Mouse (Mus musculus) limb, embryonic 13.5 days (tissue): ENCODE measurements around the gene Barx2. TPM values are rescaled to one million over a fixed set of nuclear protein-coding genes. Genes with fewer than 3 reads are reported as not detected.
"Not testable (repeated sequence)": the region's sequence is repeated elsewhere in the genome, so short reads cannot be mapped to it uniquely, and the experiment has no call there.

ENCODE experiments used
- ATAC-seq: fragments of 200-750 bp; cut with Nextera tagmentation; 2 replicates; pipeline ENCODE4 v1.8.0; 2017; ENCODE audit warnings: low read depth, moderate number of reproducible peaks, moderate TSS enrichment; ENCODE audit not compliant: low FRiP score
- H3K27ac ChIP-seq: fragments of 300-500 bp; sonication (generic); 2 replicates; pipeline ENCODE4 v1.5.1; 2015; ENCODE audit warnings: inconsistent platforms, mild to moderate bottlenecking, moderate library complexity
- H3K27me3 ChIP-seq: fragments of 300-500 bp; sonication (generic); 2 replicates; pipeline ENCODE4 v1.6.1; 2015; ENCODE audit warnings: mild to moderate bottlenecking, inconsistent platforms
- H3K36me3 ChIP-seq: fragments of 300-500 bp; sonication (generic); 2 replicates; pipeline ENCODE4 v1.6.1; 2015; ENCODE audit warnings: inconsistent platforms, mild to moderate bottlenecking, moderate library complexity
- H3K4me1 ChIP-seq: fragments of 300-500 bp; sonication (generic); 2 replicates; pipeline ENCODE4 v1.6.1; 2015; ENCODE audit warnings: inconsistent platforms
- H3K4me2 ChIP-seq: fragments of 300-500 bp; sonication (generic); replicated peaks from 2 replicates; pipeline ENCODE4 v1.6.1; 2015; ENCODE audit warnings: inconsistent platforms, mild to moderate bottlenecking, moderate library complexity
- H3K4me3 ChIP-seq: fragments of 300-500 bp; sonication (generic); 2 replicates; pipeline ENCODE4 v1.5.1; 2015; ENCODE audit warnings: moderate library complexity, mild to moderate bottlenecking, inconsistent platforms
- H3K9ac ChIP-seq: fragments of 300-500 bp; sonication (generic); 2 replicates; pipeline ENCODE4 v1.6.1; 2015; ENCODE audit warnings: mild to moderate bottlenecking, inconsistent platforms
- H3K9me3 ChIP-seq: fragments of 300-500 bp; sonication (generic); 2 replicates; pipeline ENCODE4 v1.6.1; 2016; ENCODE audit warnings: inconsistent platforms
- WGBS: fragments of 180-500 bp; shearing (Covaris S2); methylation state at CpG from one replicate; pipeline ENCODE4 v1.1.7; 2015; 5-methylcytosine and 5-hydroxymethylcytosine counted together
- polyA plus RNA-seq: library from polyadenylated mRNA; unstranded; fragments of >200 nt; fragmentation: Nextera tagmentation; extraction: Ambion mirVana; gene quantifications from 2 replicates; pipeline ENCODE4 v1.2.1, GENCODE M21; 2015

Gene Barx2
- polyA plus RNA-seq = 1.8 and 2.1 TPM in 2 replicates

- Histone ChIP-seq H3K27me3 (peaks cover 84% of the 10 kb centered on the region), H3K36me3 (no peaks in the 10 kb centered on the region), H3K9ac (peak within 1 kb of the TSS; percentile 70), H3K4me2 (peak within 1 kb of the TSS; percentile 99), H3K27ac (peak within 1 kb of the TSS; percentile 33; the same call in 1 of the 2 replicates), H3K4me3 (peak within 1 kb of the TSS; percentile 61), H3K9me3 (no peaks in the 10 kb centered on the region), H3K4me1 (peaks cover 50% of the 10 kb centered on the region)
- under 1% methylated on average over 70 of the region's 81 CpGs for WGBS
- ATAC-seq = peak; percentile 75
These were observed at the start of gene Barx2 for GRCm38 (mm10) chr9:31912921-31913738. Gene Barx2, minus strand, starts transcription at chr9:31913462.

DNA sequence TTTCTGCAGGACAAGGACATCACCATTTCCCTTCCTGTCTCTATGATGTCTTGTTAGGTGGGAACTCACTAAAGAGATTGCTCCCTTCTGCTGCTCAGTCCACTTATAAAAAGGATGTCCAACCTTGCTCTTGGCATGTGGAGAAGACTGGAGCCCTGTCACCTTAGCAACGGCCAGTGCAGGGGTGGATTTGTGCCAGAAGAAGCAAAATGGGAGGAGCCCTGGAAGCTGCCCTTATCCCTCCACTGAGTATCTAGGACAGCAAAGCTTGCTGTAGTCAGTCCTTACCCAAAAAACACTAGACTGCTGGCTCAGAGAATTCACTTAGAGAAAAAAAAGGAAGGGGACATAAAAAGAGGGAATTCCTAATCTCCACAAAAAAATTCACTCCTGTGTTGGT is 49.0 kb upstream of the Barx2 start:
- WGBS = 57% methylated on average over 1 of the region's 1 CpGs
- H3K36me3 ChIP-seq = no peaks in the 10 kb centered on the region
- 0 out of 2 replicates have a peak, but pooled peaks cover 5% of the 10 kb centered on the region for H3K9me3 ChIP-seq
- H3K9ac ChIP-seq = no peak overlapping the region
- no peak overlapping the region for H3K4me3 ChIP-seq
- H3K4me2 ChIP-seq = no peak overlapping the region
- H3K4me1 ChIP-seq = no peaks in the 10 kb centered on the region
- no peaks in the 10 kb centered on the region for H3K27me3 ChIP-seq
- no peak for ATAC-seq
- no peak overlapping the region for H3K27ac ChIP-seq

DNA sequence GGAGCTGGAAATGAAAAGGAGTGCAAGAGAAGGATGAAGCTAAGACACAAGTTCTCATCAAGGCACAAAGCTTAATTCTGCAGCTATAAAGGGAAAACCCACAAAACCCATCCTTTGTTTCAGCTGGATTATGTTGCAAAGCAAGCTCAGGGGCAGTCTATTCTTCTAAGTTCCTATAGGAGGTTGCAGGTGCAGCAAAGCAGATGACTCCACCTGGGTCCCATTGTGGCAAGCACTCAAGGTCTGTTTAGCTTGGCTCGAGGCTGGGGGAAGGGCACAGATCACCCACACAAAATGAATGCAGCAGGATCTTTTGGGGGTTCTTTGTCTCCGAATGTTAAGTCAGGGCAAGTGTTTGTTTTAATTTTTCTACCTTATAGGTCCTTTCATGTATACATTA is 47.2 kb upstream of the Barx2 start:
- Histone ChIP-seq H3K9ac (no peak overlapping the region), H3K4me1 (no peaks in the 10 kb centered on the region), H3K27ac (no peak overlapping the region), H3K27me3 (no peaks in the 10 kb centered on the region), H3K9me3 (no peaks in the 10 kb centered on the region), H3K4me2 (no peak overlapping the region), H3K4me3 (no peak overlapping the region), H3K36me3 (no peaks in the 10 kb centered on the region)
- no peak for ATAC-seq
- WGBS = 57% methylated on average over 2 of the region's 2 CpGs

GRCm38 (mm10) chr9:31958120-31958519 is 44.9 kb upstream of the Barx2 start:
- no peak overlapping the region for H3K4me3 ChIP-seq
- no peak overlapping the region for H3K27ac ChIP-seq
- H3K4me2 ChIP-seq = no peak overlapping the region
- H3K9ac ChIP-seq = no peak overlapping the region
- no peak for ATAC-seq
- H3K4me1 ChIP-seq = no peaks in the 10 kb centered on the region
- no peaks in the 10 kb centered on the region for H3K9me3 ChIP-seq
- H3K27me3 ChIP-seq = no peaks in the 10 kb centered on the region
- no peaks in the 10 kb centered on the region for H3K36me3 ChIP-seq

GRCm38 (mm10) chr9:31950506-31950905 is 37.2 kb upstream of the Barx2 start:
- no peaks in the 10 kb centered on the region for H3K27me3 ChIP-seq
- H3K9ac ChIP-seq = no peak overlapping the region
- no peaks in the 10 kb centered on the region for H3K9me3 ChIP-seq
- H3K36me3 ChIP-seq = no peaks in the 10 kb centered on the region
- H3K4me2 ChIP-seq = no peak overlapping the region
- no peak overlapping the region for H3K27ac ChIP-seq
- H3K4me3 ChIP-seq = no peak overlapping the region
- no peak for ATAC-seq
- 88% methylated on average over 5 of the region's 5 CpGs for WGBS
- H3K4me1 ChIP-seq = no peaks in the 10 kb centered on the region

- no peak overlapping the region for H3K4me3 ChIP-seq
These were observed 35.8 kb upstream of the Barx2 start for GRCm38 (mm10) chr9:31949031-31949430.

GRCm38 (mm10) chr9:31947051-31947450 is 33.8 kb upstream of the Barx2 start:
- 82% methylated on average over 10 of the region's 10 CpGs for WGBS
- Histone ChIP-seq H3K4me1 (no peaks in the 10 kb centered on the region), H3K9ac (no peak overlapping the region), H3K4me2 (no peak overlapping the region), H3K4me3 (no peak overlapping the region), H3K27ac (no peak overlapping the region), H3K36me3 (no peaks in the 10 kb centered on the region), H3K27me3 (no peaks in the 10 kb centered on the region), H3K9me3 (no peaks in the 10 kb centered on the region)
- no peak for ATAC-seq

More at GRCm38 (mm10) chr9:31949031-31949430, 35.8 kb upstream of the Barx2 start:
- no peak overlapping the region for H3K27ac ChIP-seq
- no peak overlapping the region for H3K9ac ChIP-seq
- ATAC-seq = no peak
- 88% methylated on average over 5 of the region's 5 CpGs for WGBS
- no peak overlapping the region for H3K4me2 ChIP-seq
- no peaks in the 10 kb centered on the region for H3K4me1 ChIP-seq
- H3K36me3 ChIP-seq = no peaks in the 10 kb centered on the region
- no peaks in the 10 kb centered on the region for H3K9me3 ChIP-seq
- no peaks in the 10 kb centered on the region for H3K27me3 ChIP-seq

- Histone ChIP-seq H3K9me3 (no peaks in the 10 kb centered on the region), H3K27me3 (no peaks in the 10 kb centered on the region), H3K4me3 (no peak overlapping the region), H3K36me3 (no peaks in the 10 kb centered on the region), H3K9ac (no peak overlapping the region), H3K4me2 (no peak overlapping the region), H3K27ac (no peak overlapping the region), H3K4me1 (no peaks in the 10 kb centered on the region)
- ATAC-seq = no peak
- 54% methylated on average over 1 of the region's 1 CpGs for WGBS
These were observed 29.1 kb upstream of the Barx2 start for GRCm38 (mm10) chr9:31942334-31942733.

DNA sequence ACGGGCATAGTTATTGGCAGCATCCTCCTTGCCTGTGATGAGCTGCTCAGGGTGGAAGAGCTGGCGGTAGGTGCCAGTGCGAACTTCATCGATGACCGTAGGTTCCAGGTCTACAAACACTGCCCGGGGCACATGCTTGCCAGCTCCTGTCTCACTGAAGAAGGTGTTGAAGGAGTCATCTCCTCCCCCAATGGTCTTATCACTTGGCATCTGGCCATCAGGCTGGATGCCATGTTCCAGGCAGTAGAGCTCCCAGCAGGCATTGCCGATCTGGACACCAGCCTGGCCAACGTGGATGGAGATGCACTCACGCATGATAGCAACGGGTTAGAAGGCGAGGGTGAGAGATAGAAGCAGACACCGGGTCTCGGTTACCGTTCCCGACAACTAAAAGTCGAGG is 23.2 kb upstream of the Barx2 start:
- H3K9ac ChIP-seq, H3K36me3 ChIP-seq, ATAC-seq, H3K4me1 ChIP-seq, H3K4me2 ChIP-seq, H3K9me3 ChIP-seq, H3K4me3 ChIP-seq, H3K27ac ChIP-seq, H3K27me3 ChIP-seq: not testable (repeated sequence)
- WGBS = 96% methylated on average over 15 of the region's 16 CpGs

GRCm38 (mm10) chr9:31931691-31932090 is 18.4 kb upstream of the Barx2 start:
- WGBS = 50% methylated on average over 5 of the region's 5 CpGs
- Histone ChIP-seq H3K36me3 (no peaks in the 10 kb centered on the region), H3K27me3 (no peaks in the 10 kb centered on the region), H3K4me3 (no peak overlapping the region), H3K9me3 (no peaks in the 10 kb centered on the region; the same call in 1 of the 2 replicates), H3K4me1 (no peaks in the 10 kb centered on the region; the same call in 1 of the 2 replicates), H3K4me2 (no peak overlapping the region), H3K9ac (no peak overlapping the region), H3K27ac (no peak overlapping the region)
- no peak for ATAC-seq

DNA sequence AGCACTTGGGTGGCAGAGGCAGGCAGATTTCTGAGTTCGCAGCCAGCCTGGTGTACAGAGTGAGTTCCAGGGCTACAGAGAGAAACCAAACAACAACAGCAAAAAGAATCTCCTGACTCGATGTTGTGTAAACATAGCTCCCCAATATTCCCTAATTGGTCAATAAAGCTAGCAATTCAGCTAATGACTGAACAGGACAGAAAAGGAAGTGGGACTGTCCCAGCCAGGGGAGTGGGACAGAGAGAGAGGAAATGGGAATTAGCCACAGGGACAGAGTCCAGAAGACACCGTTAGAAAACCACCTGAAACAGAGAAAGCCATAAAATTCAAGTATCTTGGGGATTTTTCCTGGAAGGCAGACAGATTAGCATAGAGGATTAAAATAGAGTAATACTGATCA is 18.0 kb upstream of the Barx2 start:
- no peaks in the 10 kb centered on the region; the same call in 1 of the 2 replicates for H3K27me3 ChIP-seq
- H3K36me3 ChIP-seq = no peaks in the 10 kb centered on the region
- peaks cover 3% of the 10 kb centered on the region; the same call in 1 of the 2 replicates for H3K4me1 ChIP-seq
- H3K4me3 ChIP-seq = no peak overlapping the region
- ATAC-seq = no peak
- H3K9ac ChIP-seq = no peak overlapping the region
- no peak overlapping the region for H3K27ac ChIP-seq
- no peaks in the 10 kb centered on the region; the same call in 1 of the 2 replicates for H3K9me3 ChIP-seq
- WGBS = 49% methylated on average over 3 of the region's 3 CpGs
- no peak overlapping the region for H3K4me2 ChIP-seq

DNA sequence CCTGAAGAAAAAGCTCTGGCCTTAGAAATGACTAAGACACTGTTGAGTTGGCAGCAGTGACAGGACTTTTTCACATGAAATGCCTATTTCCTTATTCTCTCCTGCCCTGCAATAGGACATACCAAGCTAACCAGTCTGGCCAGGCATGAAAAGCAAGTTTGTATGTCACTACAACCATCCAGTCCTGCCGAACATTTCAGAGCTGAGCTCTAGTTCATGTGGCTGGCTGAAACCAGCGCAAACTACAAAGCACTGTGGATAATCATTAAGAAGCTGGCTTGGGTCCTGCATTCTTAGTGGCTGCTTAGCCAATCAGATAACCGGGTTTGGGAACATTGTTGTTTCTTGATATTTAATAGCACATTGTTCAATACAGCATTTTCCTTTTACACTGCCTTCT is 13.5 kb upstream of the Barx2 start:
- H3K9ac ChIP-seq = no peak overlapping the region
- no peak overlapping the region for H3K4me3 ChIP-seq
- H3K4me1 ChIP-seq = peaks cover 9% of the 10 kb centered on the region
- H3K27ac ChIP-seq = no peak overlapping the region
- no peak overlapping the region for H3K4me2 ChIP-seq
- ATAC-seq = no peak
- peaks cover 1% of the 10 kb centered on the region; the same call in 1 of the 2 replicates for H3K27me3 ChIP-seq
- WGBS = 69% methylated on average over 3 of the region's 3 CpGs
- H3K36me3 ChIP-seq = no peaks in the 10 kb centered on the region
- H3K9me3 ChIP-seq = no peaks in the 10 kb centered on the region; the same call in 1 of the 2 replicates
